Mouse (Mus musculus) cortical plate, adult 2 months (tissue): ENCODE measurements around the gene Gm45140.

Source experiments
- CTCF ChIP-seq: fragments of 200-500 bp; IDR thresholded peaks from 2 replicates; pipeline ENCODE4 v1.5.1; 2011; ENCODE audit warnings: mild to moderate bottlenecking, control low read depth, low read length; ENCODE audit not compliant: insufficient read depth; ENCODE audit errors: extremely low read depth
- POLR2A ChIP-seq: fragments of 200-500 bp; IDR thresholded peaks from 2 replicates; pipeline ENCODE4 v1.6.1; 2011; ENCODE audit warnings: mild to moderate bottlenecking, low read length, control low read depth; ENCODE audit not compliant: insufficient read depth; ENCODE audit errors: extremely low read depth

DNA sequence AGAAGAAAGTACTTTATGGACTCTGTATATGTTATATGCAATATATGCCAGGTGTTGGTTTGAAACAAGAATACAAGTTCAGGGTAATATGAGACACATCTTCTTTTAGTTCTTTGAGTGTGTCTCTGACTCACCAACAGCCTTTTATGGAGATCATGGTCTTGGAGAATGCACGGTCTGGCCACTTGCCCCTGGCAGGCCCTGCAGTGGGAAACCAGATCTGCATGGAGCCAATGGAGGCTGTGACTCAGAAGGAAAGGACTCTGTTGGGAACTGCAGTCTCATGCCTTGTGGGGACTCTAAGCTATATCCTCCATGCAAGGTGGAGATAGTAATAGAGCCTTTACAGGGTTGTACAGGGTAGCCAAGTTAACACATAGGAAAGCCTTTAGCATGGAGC, 39.5 kb upstream of the Gm45140 start:
- TF ChIP-seq POLR2A: no peak
- TF ChIP-seq CTCF: no peak
